Mouse (Mus musculus) CH12.LX (cell line): Measurements from ENCODE around the gene Carmil1.

ENCODE experiments used
- CTCF ChIP-seq, 2 experiments: IDR thresholded peaks in 1 of 2; conservative IDR thresholded peaks in 1 of 2; 2 replicates each; pipeline ENCODE4 v1.5.1; 2011 to 2012; ENCODE audit warnings: low read depth in 2 of 2, low read length in 2 of 2, improper control_type of control experiment in 1 of 2, inconsistent platforms in 1 of 2, mild to moderate bottlenecking in 1 of 2, moderate library complexity in 1 of 2
- E2F4 ChIP-seq: IDR thresholded peaks from 2 replicates; pipeline ENCODE4 v1.6.1; 2011; ENCODE audit warnings: low read depth, low read length, improper control_type of control experiment; ENCODE audit not compliant: insufficient replicate concordance
- EP300 ChIP-seq: IDR thresholded peaks from 2 replicates; pipeline ENCODE4 v1.6.1; 2011; ENCODE audit warnings: low read length, improper control_type of control experiment
- IRF4 ChIP-seq: IDR thresholded peaks from 2 replicates; pipeline ENCODE4 v1.6.1; 2014; ENCODE audit warnings: low read depth, mild to moderate bottlenecking, inconsistent platforms, low read length, improper control_type of control experiment
- JUN ChIP-seq: IDR thresholded peaks from 2 replicates; pipeline ENCODE4 v1.6.1; 2011; ENCODE audit warnings: low read depth, mild to moderate bottlenecking, low read length, improper control_type of control experiment, moderate library complexity; ENCODE audit not compliant: insufficient read depth
- JUND ChIP-seq: conservative IDR thresholded peaks from 2 replicates; pipeline ENCODE4 v1.6.1; 2011; ENCODE audit warnings: low read depth, low read length, improper control_type of control experiment
- MAFK ChIP-seq: IDR thresholded peaks from 2 replicates; pipeline ENCODE4 v1.6.1; 2011; ENCODE audit warnings: low read length, improper control_type of control experiment; ENCODE audit not compliant: insufficient replicate concordance
- MAX ChIP-seq: IDR thresholded peaks from 2 replicates; pipeline ENCODE4 v1.6.1; 2011; ENCODE audit warnings: low read length, improper control_type of control experiment
- MAZ ChIP-seq: IDR thresholded peaks from 2 replicates; pipeline ENCODE4 v1.6.1; 2012; ENCODE audit warnings: low read depth, mild to moderate bottlenecking, inconsistent platforms, low read length, improper control_type of control experiment, moderate library complexity
- POLR2A ChIP-seq: IDR thresholded peaks from 2 replicates; pipeline ENCODE4 v1.6.1; 2011; ENCODE audit warnings: low read depth, mild to moderate bottlenecking, improper control_type of control experiment, low read length
- SIN3A ChIP-seq: IDR thresholded peaks from 2 replicates; pipeline ENCODE4 v1.6.1; 2012; ENCODE audit warnings: low read length, improper control_type of control experiment, inconsistent platforms
- TCF12 ChIP-seq: IDR thresholded peaks from 2 replicates; pipeline ENCODE4 v1.6.1; 2014; ENCODE audit warnings: low read depth, mild to moderate bottlenecking, inconsistent platforms, low read length, improper control_type of control experiment
- USF1 ChIP-seq: IDR thresholded peaks from 2 replicates; pipeline ENCODE4 v1.6.1; 2014; ENCODE audit warnings: low read depth, mild to moderate bottlenecking, inconsistent platforms, low read length, improper control_type of control experiment

GRCm38 (mm10) chr13:24096573-24096972, 184.0 kb downstream of the Carmil1 start:
- TF ChIP-seq SIN3A, result no peak
- TF ChIP-seq MAX, result no peak
- no peak for TF ChIP-seq MAZ
- TF ChIP-seq MAFK, result no peak
- no peak for TF ChIP-seq USF1
- no peak for TF ChIP-seq EP300
- no peak for TF ChIP-seq CTCF (conservative IDR thresholded peaks at IDR 0.05 in 1 of 2, IDR thresholded peaks at IDR 0.05 in 1 of 2; ENCODE audit: low read depth in 2 of 2, low read length in 2 of 2)
- no peak for TF ChIP-seq E2F4
- no peak for TF ChIP-seq IRF4
- TF ChIP-seq JUN, result no peak
- no peak for TF ChIP-seq POLR2A
- TF ChIP-seq TCF12, result no peak
- no peak for TF ChIP-seq JUND
